ENCODE assay signal across 22 mouse cellular contexts in the genomic region with DNA sequence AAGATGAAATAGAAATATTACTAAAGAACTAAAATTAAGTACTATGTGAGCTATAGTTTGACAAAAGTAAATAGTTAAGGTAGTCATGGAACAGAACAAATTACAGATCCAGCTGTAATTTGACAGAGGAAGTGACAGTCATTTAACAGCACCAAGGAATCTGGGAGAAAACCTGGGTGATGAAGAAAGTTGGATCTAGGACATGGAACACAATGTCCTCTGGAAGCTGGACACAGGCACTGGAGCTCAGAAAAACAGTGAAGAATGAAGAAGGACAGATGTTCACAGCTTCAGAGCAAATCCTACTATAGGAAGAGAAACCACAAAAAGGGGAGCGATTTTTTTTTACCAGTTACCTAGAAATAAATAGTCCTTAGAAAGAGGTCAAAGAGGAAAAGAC.
DNase-seq lines count a peak whose midpoint lies in the region; ATAC-seq and TF ChIP-seq lines count a peak whose summit lies in the region.
"Had no signal": no experiment of that assay in that cellular context is flagged by ENCODE, and none has a peak within 500 bp of the region (broad histone marks: within the 10 kb centered on the region; RNA-seq: fewer than 3 reads in every experiment).

No protein-coding gene starts in this region.

- no peak for TF ChIP-seq POLR2A in lung, adult 2 months (IDR thresholded peaks at IDR 0.05; ENCODE audit: borderline replicate concordance, extremely low read depth, low read depth, low read length)

- no peaks in the 10 kb centered on the region for H3K9me3 ChIP-seq in heart, embryonic 11.5 days (replicated peaks; ENCODE audit: control insufficient read depth, low read length)
- no peaks in the 10 kb centered on the region for H3K9me3 ChIP-seq in lung, postnatal 0 days (ENCODE audit: low read length)
- H3K9me3 ChIP-seq: G1E had no signal

- H3K4me3 ChIP-seq in heart, embryonic 11.5 days (ENCODE audit: low read depth, low read length): no peak overlapping the region
- no peak overlapping the region for H3K4me3 ChIP-seq in lung, postnatal 0 days (ENCODE audit: low read depth, low read length)
- no peak overlapping the region for H3K4me3 ChIP-seq in lung, adult 2 months (replicated peaks; ENCODE audit: extremely low read depth, low read depth, low read length)

- peak; percentile 4 for DNase-seq in heart, adult 11 months
- no peak for DNase-seq in heart, adult 18-20 months
- DNase-seq in heart, adult 8-10 months (ENCODE audit: low spot score): peak; percentile 12
- DNase-seq in lung, postnatal 0 days (ENCODE audit: low spot score): peak; percentile 72
- DNase-seq in lung, adult 2 months: no peak
- peak; percentile 0 for DNase-seq in lung, postnatal 36 days
- DNase-seq in lung, postnatal 10 days: no peak
- DNase-seq: adrenal gland, adult 2 months; adrenal gland, adult 8-10 months; adrenal gland, postnatal 10 days; adrenal gland, postnatal 14 days; adrenal gland, postnatal 25 days; adrenal gland, postnatal 36 days; B cell, adult 2 months; cerebellum, adult 11 months; cerebellum, adult 11-12 months had no signal

- H3K4me2 ChIP-seq in heart, embryonic 11.5 days: no peak overlapping the region
- no peak overlapping the region for H3K4me2 ChIP-seq in lung, postnatal 0 days (replicated peaks; ENCODE audit: low read depth, low read length)

- no peak overlapping the region for H3K27ac ChIP-seq in heart, embryonic 11.5 days (ENCODE audit: low read depth, low read length)
- H3K27ac ChIP-seq in lung, postnatal 0 days (ENCODE audit: low read length): no peak overlapping the region

- no peak for TF ChIP-seq CTCF in lung, postnatal 0 days (IDR thresholded peaks at IDR 0.05)
- no peak for TF ChIP-seq CTCF in lung, adult 2 months (IDR thresholded peaks at IDR 0.05; ENCODE audit: insufficient read depth, low read length)

- peak; percentile 73 for TF ChIP-seq EP300 in lung, postnatal 0 days (IDR thresholded peaks at IDR 0.05)

- ATAC-seq in heart, embryonic 11.5 days (replicated peaks; ENCODE audit: insufficient number of reproducible peaks, low FRiP score, low TSS enrichment): no peak
- no peak; the same call in 1 of the 2 replicates for ATAC-seq in lung, postnatal 0 days
- ATAC-seq: activated CD4-positive, CD25-positive, alpha-beta regulatory T cell, adult 4 months; CD4-positive, CD25-positive, alpha-beta regulatory T cell, adult 4 months; Patski had no signal

- H3K4me1 ChIP-seq in heart, embryonic 11.5 days (ENCODE audit: control insufficient read depth, insufficient read depth, low read length): no peaks in the 10 kb centered on the region
- H3K4me1 ChIP-seq in lung, postnatal 0 days (ENCODE audit: insufficient read depth, low read depth, low read length): no peaks in the 10 kb centered on the region
- H3K4me1 ChIP-seq in lung, adult 2 months (ENCODE audit: control insufficient read depth, insufficient read depth, low read length): no peaks in the 10 kb centered on the region

- WGBS in heart, embryonic 11.5 days (ENCODE audit: insufficient replicate concordance): 64% methylated on average over 1 of the region's 1 CpGs
- WGBS in lung, postnatal 0 days: 81% methylated on average over 1 of the region's 1 CpGs
- 69% methylated on average over 1 of the region's 1 CpGs for WGBS in lung, adult 2 months

- no peak overlapping the region for H3K9ac ChIP-seq in heart, embryonic 11.5 days (ENCODE audit: low read depth, low read length)
- no peak overlapping the region for H3K9ac ChIP-seq in lung, postnatal 0 days (replicated peaks; ENCODE audit: low read depth)

- H3K27me3 ChIP-seq in heart, embryonic 11.5 days (ENCODE audit: control insufficient read depth, insufficient read depth, low read length): no peaks in the 10 kb centered on the region
- no peaks in the 10 kb centered on the region for H3K27me3 ChIP-seq in lung, postnatal 0 days (replicated peaks; ENCODE audit: insufficient read depth, low read length)
- H3K27me3 ChIP-seq: CH12.LX had no signal

- no peaks in the 10 kb centered on the region for H3K36me3 ChIP-seq in heart, embryonic 11.5 days (ENCODE audit: control insufficient read depth, insufficient read depth, low read length)
- no peaks in the 10 kb centered on the region for H3K36me3 ChIP-seq in lung, postnatal 0 days (ENCODE audit: insufficient read depth, low read length)
- H3K36me3 ChIP-seq: G1E had no signal

Comparison
In these comparisons a context has a peak if more than half of its experiments do, and no peak if none do; other contexts are left out.
1. DNase-seq: peak in heart, adult 11 months (single experiment), heart, adult 8-10 months (single experiment), lung, postnatal 0 days (single experiment) and lung, postnatal 36 days (single experiment); none in heart, adult 18-20 months (0 of 2), lung, adult 2 months (single experiment) and lung, postnatal 10 days (single experiment).